Mouse (Mus musculus): ENCODE measurements at regions not wholly inside any gene's neighbourhood (a gene's known extent, or its start where the extent isn't known, plus 50 kb on each side); places are given as distances from the start of the nearest gene placed in this dataset.

DNA sequence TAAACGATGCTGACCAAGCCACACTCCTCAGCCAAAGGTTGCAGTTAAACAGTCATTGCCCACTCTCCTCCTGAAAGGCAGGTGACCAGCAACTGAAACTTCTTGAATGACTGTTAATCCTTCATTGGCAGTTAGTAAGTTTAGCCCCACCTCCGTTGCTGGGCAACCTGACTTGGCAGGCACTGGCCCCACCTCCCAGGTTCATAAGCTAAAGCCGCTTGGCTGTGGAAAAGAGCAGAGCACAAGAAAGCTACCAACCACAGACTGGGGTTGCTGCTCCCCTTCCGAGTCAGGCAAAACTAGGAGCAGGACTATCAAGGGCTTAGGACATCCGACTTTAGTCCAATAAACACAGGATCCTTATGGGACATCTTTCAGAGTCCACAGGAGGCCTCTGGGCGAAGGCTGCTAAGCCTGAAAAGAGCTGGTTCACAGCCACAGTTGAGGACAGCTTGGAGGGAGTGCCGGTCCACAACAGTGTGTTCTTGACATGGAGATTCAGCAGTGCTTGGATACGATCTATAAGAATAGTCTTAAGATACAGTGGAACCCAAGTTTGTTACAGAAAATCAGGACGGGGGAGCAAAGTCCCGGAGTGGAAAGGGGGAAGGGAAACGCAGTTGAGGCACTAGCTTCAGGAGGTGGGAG lies 67.7 kb upstream of the Kcnma1 start:
- WGBS = 20% methylated on average over 11 of the region's 11 CpGs
- Histone ChIP-seq H3K4me2 (replicated peaks) (peak overlapping the region; percentile 13), H3K36me3 (no peaks in the 10 kb centered on the region), H3K9me3 (no peaks in the 10 kb centered on the region), H3K27ac (no peak overlapping the region), H3K27me3 (no peaks in the 10 kb centered on the region), H3K4me3 (replicated peaks) (no peak overlapping the region), H3K4me1 (replicated peaks) (peaks cover 11% of the 10 kb centered on the region), H3K9ac (replicated peaks) (no peak overlapping the region)
- peak; percentile 69 for ATAC-seq

DNA sequence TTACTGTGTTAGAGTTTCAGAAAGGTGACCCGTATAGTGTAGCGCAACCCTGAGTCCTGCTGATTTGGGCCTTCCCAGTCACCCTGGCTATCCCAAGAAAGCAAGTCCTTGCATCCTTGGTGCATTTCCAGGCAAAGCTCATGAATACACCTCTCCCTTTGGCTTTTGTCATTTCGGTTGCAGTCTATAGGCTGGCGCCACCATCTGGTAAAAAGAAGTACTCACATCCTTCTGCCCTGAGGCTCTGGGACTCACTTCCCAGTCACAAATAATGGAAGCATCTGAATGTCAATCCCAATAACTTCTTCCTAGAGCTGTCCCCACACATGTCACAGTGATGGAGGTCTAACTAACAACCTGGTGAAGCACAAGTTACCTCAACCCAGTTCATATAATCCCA lies 54.4 kb upstream of the Kcnma1 start:
- Histone ChIP-seq H3K4me1 (replicated peaks) (no peaks in the 10 kb centered on the region), H3K9me3 (no peaks in the 10 kb centered on the region), H3K36me3 (no peaks in the 10 kb centered on the region), H3K4me3 (replicated peaks) (no peak overlapping the region), H3K27me3 (no peaks in the 10 kb centered on the region), H3K9ac (replicated peaks) (no peak overlapping the region), H3K27ac (no peak overlapping the region), H3K4me2 (replicated peaks) (no peak overlapping the region)
- ATAC-seq = no peak
- 59% methylated on average over 4 of the region's 4 CpGs for WGBS

DNA sequence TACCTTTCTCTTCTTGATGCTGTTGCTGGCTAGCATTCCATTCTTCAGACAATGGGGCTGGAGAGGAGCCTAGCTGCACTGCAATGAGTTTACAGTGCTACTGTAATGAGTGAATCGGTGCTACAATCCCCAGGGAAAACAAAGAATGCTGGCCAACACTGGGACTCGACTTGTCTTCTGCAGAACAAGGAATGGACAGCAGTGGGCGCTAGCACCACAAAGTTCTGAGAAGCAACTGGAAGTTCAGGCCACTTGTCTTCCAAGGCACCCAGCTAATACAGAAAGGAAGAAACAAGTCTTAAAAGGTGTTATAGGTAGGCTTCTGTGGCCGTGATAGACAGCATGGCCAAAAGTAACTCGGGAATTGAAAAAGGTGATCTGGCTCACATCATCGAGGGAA lies 53.4 kb upstream of the Kcnma1 start:
- H3K36me3 ChIP-seq = no peaks in the 10 kb centered on the region
- no peak overlapping the region for H3K9ac ChIP-seq (replicated peaks)
- no peak overlapping the region for H3K27ac ChIP-seq
- H3K4me2 ChIP-seq (replicated peaks) = no peak overlapping the region
- H3K27me3 ChIP-seq = no peaks in the 10 kb centered on the region
- WGBS = 49% methylated on average over 6 of the region's 6 CpGs
- H3K9me3 ChIP-seq = no peaks in the 10 kb centered on the region
- H3K4me1 ChIP-seq (replicated peaks) = no peaks in the 10 kb centered on the region
- H3K4me3 ChIP-seq (replicated peaks) = no peak overlapping the region
- no peak for ATAC-seq

DNA sequence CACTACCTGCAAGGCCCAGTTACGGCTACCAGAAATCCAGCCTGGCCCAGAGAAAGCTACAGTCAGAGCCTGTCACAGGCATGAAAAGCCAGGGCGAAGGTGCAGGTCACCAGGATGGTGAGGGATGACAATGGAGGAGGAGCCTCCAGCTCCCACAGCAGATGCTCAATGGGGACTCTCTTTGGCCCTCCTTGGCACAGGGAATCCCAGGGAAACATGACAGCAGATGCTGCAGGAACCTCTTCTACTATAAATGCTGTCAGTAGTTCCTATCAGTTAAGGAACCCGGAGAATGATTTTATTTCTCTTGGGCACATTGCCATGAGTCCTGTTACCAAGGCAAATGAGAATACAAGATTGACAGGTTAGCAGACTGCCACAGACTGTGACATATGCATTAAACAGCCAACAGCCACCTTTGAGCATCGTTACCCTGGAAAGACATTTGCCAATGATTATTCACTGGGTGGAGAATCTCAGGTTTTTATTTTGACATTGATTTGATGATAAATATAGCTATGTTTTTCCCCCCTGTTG lies 51.0 kb upstream of the Kcnma1 start:
- H3K9ac ChIP-seq (replicated peaks) = no peak overlapping the region
- 75% methylated on average over 4 of the region's 4 CpGs for WGBS
- no peak overlapping the region for H3K27ac ChIP-seq
- no peaks in the 10 kb centered on the region for H3K4me1 ChIP-seq (replicated peaks)
- no peaks in the 10 kb centered on the region for H3K36me3 ChIP-seq
- no peak for ATAC-seq
- no peaks in the 10 kb centered on the region for H3K27me3 ChIP-seq
- no peak overlapping the region for H3K4me3 ChIP-seq (replicated peaks)
- H3K4me2 ChIP-seq (replicated peaks) = no peak overlapping the region
- no peaks in the 10 kb centered on the region for H3K9me3 ChIP-seq

Measured in midbrain, embryonic 13.5 days (tissue).